Mouse (Mus musculus) cerebellum, adult 2 months (tissue): Measurements from ENCODE around the gene Scg5. TPM values are rescaled to one million over a fixed set of nuclear protein-coding genes. Genes with fewer than 3 reads are reported as not detected.

Experiments used
- DNase-seq, 2 experiments: peaks; one replicate each; pipeline ENCODE4 v3.0.0; 2021
- H3K27ac ChIP-seq: fragments of 200-500 bp; 2 replicates; pipeline ENCODE4 v1.5.1; 2012; ENCODE audit warnings: low read length, control low read depth, inconsistent platforms; ENCODE audit not compliant: insufficient read depth
- H3K27me3 ChIP-seq: fragments of 200-500 bp; 2 replicates; pipeline ENCODE4 v1.6.1; 2012; ENCODE audit warnings: inconsistent platforms, mild to moderate bottlenecking, low read length, moderate library complexity; ENCODE audit not compliant: control insufficient read depth, insufficient read depth
- H3K4me1 ChIP-seq: fragments of 200-500 bp; 2 replicates; pipeline ENCODE4 v1.6.1; 2011; ENCODE audit warnings: low read length; ENCODE audit not compliant: control insufficient read depth, insufficient read depth
- H3K4me3 ChIP-seq: fragments of 200-500 bp; replicated peaks from 2 replicates; pipeline ENCODE3; 2011; ENCODE audit warnings: mild to moderate bottlenecking, low read depth, low read length, control low read depth; ENCODE audit not compliant: insufficient read depth
- CTCF ChIP-seq: fragments of 200-500 bp; IDR thresholded peaks from 2 replicates; pipeline ENCODE4 v1.5.1; 2011; ENCODE audit warnings: low read depth, mild to moderate bottlenecking, control low read depth, low read length, moderate library complexity, borderline replicate concordance; ENCODE audit not compliant: insufficient read depth
- POLR2A ChIP-seq: fragments of 200-500 bp; IDR thresholded peaks from 2 replicates; pipeline ENCODE4 v1.6.1; 2011; ENCODE audit warnings: low read length, control low read depth, borderline replicate concordance; ENCODE audit not compliant: insufficient read depth
- WGBS: fragments of 180-500 bp; shearing (Covaris S2); methylation state at CpG from one replicate; pipeline ENCODE4 v1.1.7; 2018; 5-methylcytosine and 5-hydroxymethylcytosine counted together
- polyA plus RNA-seq: library from polyadenylated mRNA; depleted of rRNA; stranded (reverse); fragments of >200 nt; gene quantifications from 2 replicates; pipeline ENCODE4 v1.2.3, GENCODE M21; 2012

Scg5 gene
- polyA plus RNA-seq, 1 experiment, result 341 TPM

- TF ChIP-seq POLR2A (no peak), CTCF (no peak)
- 92% methylated on average over 5 of the region's 5 CpGs for WGBS
- DNase-seq, result no peak
These were observed 28.1 kb downstream of the Scg5 start for GRCm38 (mm10) chr2:113800846-113801245.

GRCm38 (mm10) chr2:113798605-113799004 is 30.3 kb downstream of the Scg5 start:
- TF ChIP-seq CTCF (no peak), POLR2A (no peak)
- Histone ChIP-seq H3K4me3 (no peak overlapping the region), H3K27me3 (no peaks in the 10 kb centered on the region), H3K4me1 (peaks cover 5% of the 10 kb centered on the region; the same call in 1 of the 2 replicates), H3K27ac (no peak overlapping the region)
- WGBS, result 42% methylated on average over 13 of the region's 13 CpGs
- no peak for DNase-seq

More at GRCm38 (mm10) chr2:113800846-113801245, 28.1 kb downstream of the Scg5 start:
- H3K27me3 ChIP-seq, result no peaks in the 10 kb centered on the region
- peaks cover 16% of the 10 kb centered on the region for H3K4me1 ChIP-seq
- H3K4me3 ChIP-seq, result no peak overlapping the region
- no peak overlapping the region for H3K27ac ChIP-seq

GRCm38 (mm10) chr2:113795186-113795585 is 33.7 kb downstream of the Scg5 start:
- Histone ChIP-seq H3K4me1 (no peaks in the 10 kb centered on the region), H3K27ac (no peak overlapping the region), H3K27me3 (no peaks in the 10 kb centered on the region), H3K4me3 (no peak overlapping the region)
- no peak for DNase-seq
- WGBS, result 59% methylated on average over 4 of the region's 4 CpGs
- TF ChIP-seq POLR2A, result no peak

- Histone ChIP-seq H3K27me3 (no peaks in the 10 kb centered on the region), H3K27ac (no peak overlapping the region), H3K4me3 (no peak overlapping the region), H3K4me1 (no peaks in the 10 kb centered on the region)
- no peak for TF ChIP-seq POLR2A
- no peak for TF ChIP-seq CTCF
- DNase-seq, result no peak
- 93% methylated on average over 3 of the region's 3 CpGs for WGBS
These were observed 35.4 kb downstream of the Scg5 start for GRCm38 (mm10) chr2:113793521-113793920.

- Histone ChIP-seq H3K27ac (no peak overlapping the region), H3K27me3 (no peaks in the 10 kb centered on the region), H3K4me1 (no peaks in the 10 kb centered on the region), H3K4me3 (no peak overlapping the region)
- DNase-seq, result no peak
- TF ChIP-seq POLR2A, result no peak
- no peak for TF ChIP-seq CTCF
- 77% methylated on average over 4 of the region's 4 CpGs for whole genome bisulfite sequencing
These were observed 40.0 kb downstream of the Scg5 start for GRCm38 (mm10) chr2:113788821-113789387.

DNA sequence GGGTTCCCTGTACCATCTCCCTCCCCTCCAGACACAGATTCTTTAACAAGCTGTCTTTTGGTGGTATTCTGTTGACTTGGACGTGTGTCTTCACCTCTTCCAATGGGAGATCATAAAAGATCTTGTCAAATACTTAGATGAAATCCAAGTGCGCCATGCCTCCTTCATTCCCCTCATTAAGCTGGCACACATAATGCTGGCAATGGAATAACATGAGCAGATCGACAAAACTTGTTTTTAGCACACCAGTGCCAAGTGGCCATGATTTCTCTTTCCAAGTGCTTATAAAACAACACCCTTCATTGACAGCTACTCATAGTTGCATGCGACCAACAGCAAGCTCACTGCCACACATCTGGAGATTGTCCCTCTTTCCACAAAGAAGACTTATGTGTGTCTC is 41.0 kb downstream of the Scg5 start:
- Histone ChIP-seq H3K27me3 (no peaks in the 10 kb centered on the region), H3K4me3 (no peak overlapping the region), H3K4me1 (no peaks in the 10 kb centered on the region), H3K27ac (no peak overlapping the region)
- WGBS, result 21% methylated on average over 4 of the region's 4 CpGs
- DNase-seq, result no peak
- TF ChIP-seq POLR2A (no peak), CTCF (no peak)

DNA sequence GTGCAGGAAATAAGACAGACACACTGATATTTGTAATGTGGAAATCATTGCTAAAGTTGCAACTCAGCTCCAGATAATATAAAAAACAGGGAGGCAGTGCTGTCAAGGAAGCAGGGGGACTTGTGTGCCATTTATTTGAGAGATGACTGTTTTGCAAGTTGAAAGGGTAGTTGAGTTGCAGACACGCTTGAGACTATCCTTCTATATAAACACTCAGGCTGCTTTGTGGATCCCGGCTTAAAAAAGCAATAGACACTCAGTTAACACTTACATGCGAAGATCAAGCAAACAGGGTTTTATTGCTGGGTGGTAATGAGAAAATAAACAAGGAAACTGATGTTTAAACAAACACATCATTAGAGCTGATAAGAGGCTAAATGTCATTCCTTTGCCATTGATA is 44.1 kb downstream of the Scg5 start:
- no peak for TF ChIP-seq POLR2A
- TF ChIP-seq CTCF, result no peak
- WGBS, result 89% methylated on average over 3 of the region's 3 CpGs
- DNase-seq, result no peak
- Histone ChIP-seq H3K4me1 (no peaks in the 10 kb centered on the region), H3K27me3 (no peaks in the 10 kb centered on the region), H3K4me3 (no peak overlapping the region), H3K27ac (no peak overlapping the region)

- Histone ChIP-seq H3K27ac (no peak overlapping the region), H3K4me1 (no peaks in the 10 kb centered on the region), H3K4me3 (no peak overlapping the region), H3K27me3 (no peaks in the 10 kb centered on the region)
- no peak for DNase-seq
- WGBS, result 56% methylated on average over 4 of the region's 4 CpGs
- TF ChIP-seq CTCF (no peak), POLR2A (no peak)
These were observed 47.4 kb downstream of the Scg5 start for GRCm38 (mm10) chr2:113781521-113781920.
